Mouse (Mus musculus) G1E (cell line): ENCODE measurements around the gene St8sia1.

Experiments
- CTCF ChIP-seq: IDR thresholded peaks from 2 replicates; pipeline ENCODE4 v1.5.1; 2012; ENCODE audit warnings: low read depth, low read length, inconsistent platforms, mixed read lengths
- GATA1 ChIP-seq: IDR thresholded peaks from 2 replicates; pipeline ENCODE4 v1.6.1; 2012; ENCODE audit warnings: borderline replicate concordance, low read length, inconsistent platforms, mixed read lengths
- TAL1 ChIP-seq: conservative IDR thresholded peaks from 2 replicates; pipeline ENCODE4 v1.6.1; 2012; ENCODE audit warnings: low read depth, low read length, inconsistent platforms, mixed read lengths

DNA sequence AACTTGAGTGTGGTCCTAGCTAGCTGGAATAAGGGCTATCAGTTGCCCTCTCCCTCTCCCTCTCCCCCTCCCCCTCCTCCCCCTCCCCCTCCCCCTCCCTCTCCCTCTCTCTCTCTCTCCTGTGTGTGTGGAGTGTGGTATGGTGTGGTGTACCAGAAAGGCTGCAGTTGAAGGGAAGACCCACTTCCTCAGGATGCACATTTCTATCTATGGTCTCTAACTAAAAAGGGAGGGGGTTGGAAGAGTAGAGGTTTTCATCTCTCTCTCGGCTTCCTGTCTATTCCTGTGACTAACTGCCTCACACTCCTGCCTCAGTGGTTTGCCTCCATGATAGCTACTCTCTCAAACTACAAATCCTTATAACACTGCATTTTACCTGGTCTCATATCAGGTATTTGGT, 76.9 kb downstream of the St8sia1 start:
- TF ChIP-seq CTCF (no peak), GATA1 (no peak), TAL1 (no peak)
